Mouse (Mus musculus): ENCODE results near the gene Hamp2. TPM values are rescaled to one million over a fixed set of nuclear protein-coding genes. Genes with fewer than 3 reads are reported as not detected.
A peak's percentile ranks its signal among the peaks of the same experiment; 100 is the strongest.

The Hamp2 gene
- polyA plus RNA-seq, 1 experiment from 2014 or later: not detected

DNA sequence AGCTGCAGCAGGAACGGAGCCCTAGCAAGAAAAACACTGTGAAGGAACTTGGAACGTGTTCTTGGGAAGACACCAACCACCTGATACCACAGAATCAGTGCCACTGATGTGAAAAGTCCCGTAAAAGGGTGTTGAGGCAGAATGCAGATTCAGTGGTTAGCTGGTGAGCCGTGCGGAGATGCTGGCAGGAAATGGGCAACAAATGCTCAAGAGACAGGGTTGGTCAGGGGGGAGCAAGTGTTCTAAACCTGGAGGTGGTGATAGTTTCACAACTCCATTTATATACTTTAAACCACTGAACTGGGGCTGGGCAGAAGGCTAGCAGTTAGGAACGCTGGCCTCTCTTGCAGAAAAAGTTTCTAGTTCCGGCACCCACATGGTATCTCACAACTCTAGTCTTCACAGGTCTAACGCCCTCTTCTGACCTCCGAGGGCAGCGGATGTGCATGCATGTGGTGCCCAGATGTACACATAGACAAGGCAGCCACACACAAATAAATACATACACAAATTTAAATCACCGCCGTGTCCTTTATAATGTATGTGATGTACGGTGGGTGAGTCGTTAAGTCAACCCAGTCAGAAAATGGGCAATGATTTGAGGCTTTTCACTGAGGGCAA lies 36.8 kb downstream of the Hamp2 start:
- 83% methylated on average over 14 of the region's 14 CpGs for WGBS
- Histone ChIP-seq H3K27ac (replicated peaks) (no peak overlapping the region), H3K4me1 (no peaks in the 10 kb centered on the region), H3K36me3 (no peaks in the 10 kb centered on the region), H3K4me2 (no peak overlapping the region), H3K4me3 (replicated peaks) (no peak overlapping the region), H3K9me3 (replicated peaks) (no peaks in the 10 kb centered on the region), H3K27me3 (replicated peaks) (no peaks in the 10 kb centered on the region), H3K9ac (replicated peaks) (no peak overlapping the region)
- ATAC-seq (ENCODE audit: low FRiP score): no peak

DNA sequence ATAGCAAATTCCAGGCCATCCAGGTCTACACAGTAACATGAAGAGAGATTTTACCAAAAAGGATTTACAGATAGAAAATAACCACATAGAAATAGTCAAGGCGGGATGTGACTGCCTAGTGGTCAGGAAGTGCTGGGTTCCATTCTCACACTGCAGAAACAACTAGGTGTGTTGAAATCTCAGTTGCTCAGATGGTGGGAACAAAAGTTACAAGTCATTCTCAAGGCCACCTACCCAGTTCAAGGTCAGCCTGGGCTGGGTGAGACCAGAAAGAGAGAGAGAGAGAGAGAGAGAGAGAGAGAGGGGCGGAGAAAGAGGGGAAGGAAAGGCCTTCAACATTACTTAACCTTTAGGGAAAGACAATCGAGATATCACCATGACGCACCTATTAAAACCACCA lies 37.6 kb downstream of the Hamp2 start:
- H3K36me3 ChIP-seq: no peaks in the 10 kb centered on the region
- no peak for ATAC-seq (ENCODE audit: low FRiP score)

DNA sequence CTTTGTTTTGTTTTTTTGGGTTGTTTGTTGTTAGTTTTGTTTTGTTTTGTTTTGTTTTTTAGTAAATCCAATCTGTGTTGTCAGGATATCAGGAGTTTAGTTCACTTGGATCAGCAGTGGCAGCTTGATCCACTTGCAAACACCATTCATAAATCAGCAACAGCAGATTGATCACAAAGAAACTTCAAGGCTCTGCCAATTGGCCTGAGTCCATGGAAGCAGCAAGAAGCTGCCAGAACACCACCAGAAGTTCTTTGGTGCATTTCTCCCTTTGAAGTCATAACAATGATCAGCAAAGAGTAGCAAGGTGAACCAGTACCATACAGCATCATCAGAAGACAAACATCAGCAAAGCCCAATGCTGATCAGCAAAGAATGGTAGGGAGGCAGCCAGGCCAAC lies 40.4 kb downstream of the Hamp2 start:
- Histone ChIP-seq H3K4me3 (replicated peaks) (no peak overlapping the region), H3K9me3 (replicated peaks) (no peaks in the 10 kb centered on the region), H3K36me3 (no peaks in the 10 kb centered on the region), H3K4me2 (no peak overlapping the region), H3K4me1 (no peaks in the 10 kb centered on the region), H3K9ac (replicated peaks) (no peak overlapping the region), H3K27ac (replicated peaks) (no peak overlapping the region), H3K27me3 (replicated peaks) (no peaks in the 10 kb centered on the region)
- no peak for ATAC-seq (ENCODE audit: low FRiP score)

More for the DNA sequence above, 37.6 kb downstream of the Hamp2 start:
- Histone ChIP-seq H3K4me2 (no peak overlapping the region), H3K27me3 (replicated peaks) (no peaks in the 10 kb centered on the region), H3K27ac (replicated peaks) (no peak overlapping the region), H3K4me3 (replicated peaks) (no peak overlapping the region), H3K9ac (replicated peaks) (no peak overlapping the region), H3K9me3 (replicated peaks) (no peaks in the 10 kb centered on the region), H3K4me1 (no peaks in the 10 kb centered on the region)
- WGBS: 86% methylated on average over 4 of the region's 4 CpGs

DNA sequence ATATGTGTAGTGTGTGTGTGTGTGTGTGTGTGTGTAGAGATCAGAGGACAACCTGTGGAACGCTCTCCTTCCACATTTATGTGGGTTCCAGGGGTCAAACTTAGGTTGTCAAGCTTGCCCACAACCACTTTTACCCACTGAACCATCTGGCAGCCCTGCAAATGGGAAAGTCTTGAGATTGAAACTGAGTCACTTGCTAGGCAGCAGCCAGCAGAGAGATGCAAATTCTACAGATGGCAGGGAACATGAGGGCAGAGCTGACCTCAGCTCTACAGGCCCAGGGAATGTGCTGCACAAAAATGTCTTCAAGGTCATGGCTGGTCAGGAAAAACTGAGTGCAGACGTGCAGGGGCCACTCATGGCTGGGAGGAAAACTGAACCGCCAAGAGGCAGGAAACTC lies 43.1 kb downstream of the Hamp2 start:
- Histone ChIP-seq H3K27me3 (replicated peaks) (no peaks in the 10 kb centered on the region), H3K9ac (replicated peaks) (no peak overlapping the region), H3K27ac (replicated peaks) (no peak overlapping the region), H3K4me3 (replicated peaks) (no peak overlapping the region), H3K4me1 (no peaks in the 10 kb centered on the region), H3K36me3 (no peaks in the 10 kb centered on the region), H3K4me2 (no peak overlapping the region), H3K9me3 (replicated peaks) (no peaks in the 10 kb centered on the region)
- ATAC-seq (ENCODE audit: low FRiP score): no peak
- 87% methylated on average over 3 of the region's 3 CpGs for WGBS

DNA sequence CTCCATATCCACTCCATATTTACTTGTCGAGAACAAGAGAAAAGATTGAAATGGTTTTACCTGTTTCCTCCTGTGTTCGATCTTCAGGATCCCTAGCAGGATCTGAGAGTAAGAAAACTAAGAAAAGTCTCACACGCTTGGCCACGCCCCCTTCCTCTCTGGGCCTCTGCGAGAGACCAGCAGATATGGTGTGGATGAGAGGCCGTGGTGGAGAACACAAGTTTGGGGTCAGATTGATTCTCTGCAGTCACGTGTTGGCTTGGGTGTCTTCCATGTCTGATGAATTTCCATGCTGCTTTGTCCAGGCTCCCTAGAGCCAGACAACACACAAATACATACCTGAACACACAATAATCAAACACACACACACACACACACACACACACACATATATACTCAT lies 44.3 kb downstream of the Hamp2 start, which contains the start of gene Cd22:
TSS of gene Cd22 (minus strand) at position 167 of the 400 bp plus-strand sequence.
- H3K4me1 ChIP-seq: no peaks in the 10 kb centered on the region
- H3K27ac ChIP-seq (replicated peaks): no peak within 1 kb of the TSS
- H3K4me3 ChIP-seq (replicated peaks): no peak within 1 kb of the TSS
- no peak within 1 kb of the TSS for H3K9ac ChIP-seq (replicated peaks)
- no peak within 1 kb of the TSS for H3K4me2 ChIP-seq
- H3K9me3 ChIP-seq (replicated peaks): no peaks in the 10 kb centered on the region
- no peaks in the 10 kb centered on the region for H3K27me3 ChIP-seq (replicated peaks)
- no peaks in the 10 kb centered on the region for H3K36me3 ChIP-seq
- ATAC-seq (ENCODE audit: low FRiP score): no peak
- WGBS: 80% methylated on average over 7 of the region's 7 CpGs

DNA sequence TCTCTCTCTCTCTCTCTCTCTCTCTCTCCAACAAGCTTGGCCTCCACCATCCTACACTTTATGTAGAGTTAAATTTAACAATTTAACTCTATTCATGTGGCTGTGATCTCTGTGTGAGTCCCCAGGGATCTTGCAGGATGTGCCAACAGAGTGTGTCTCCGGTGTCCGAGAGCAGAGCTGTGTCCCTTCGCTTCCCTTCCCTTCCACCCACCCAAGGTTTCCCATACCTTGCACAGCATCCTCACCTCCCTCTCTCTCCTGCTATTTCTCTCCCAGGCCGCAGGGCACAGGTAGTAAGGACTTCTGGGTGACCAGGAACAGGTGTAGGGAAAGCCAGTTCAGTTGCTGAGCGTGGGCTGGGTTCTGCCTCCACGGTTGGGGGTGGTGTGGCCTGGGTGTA lies 45.5 kb downstream of the Hamp2 start:
- no peak overlapping the region for H3K9ac ChIP-seq (replicated peaks)
- 79% methylated on average over 6 of the region's 6 CpGs for WGBS
- H3K9me3 ChIP-seq (replicated peaks): no peaks in the 10 kb centered on the region
- no peak for ATAC-seq (ENCODE audit: low FRiP score)
- no peaks in the 10 kb centered on the region for H3K27me3 ChIP-seq (replicated peaks)
- H3K4me3 ChIP-seq (replicated peaks): no peak overlapping the region
- no peak overlapping the region for H3K27ac ChIP-seq (replicated peaks)
- no peaks in the 10 kb centered on the region for H3K36me3 ChIP-seq
- no peak overlapping the region for H3K4me2 ChIP-seq
- no peaks in the 10 kb centered on the region for H3K4me1 ChIP-seq

DNA sequence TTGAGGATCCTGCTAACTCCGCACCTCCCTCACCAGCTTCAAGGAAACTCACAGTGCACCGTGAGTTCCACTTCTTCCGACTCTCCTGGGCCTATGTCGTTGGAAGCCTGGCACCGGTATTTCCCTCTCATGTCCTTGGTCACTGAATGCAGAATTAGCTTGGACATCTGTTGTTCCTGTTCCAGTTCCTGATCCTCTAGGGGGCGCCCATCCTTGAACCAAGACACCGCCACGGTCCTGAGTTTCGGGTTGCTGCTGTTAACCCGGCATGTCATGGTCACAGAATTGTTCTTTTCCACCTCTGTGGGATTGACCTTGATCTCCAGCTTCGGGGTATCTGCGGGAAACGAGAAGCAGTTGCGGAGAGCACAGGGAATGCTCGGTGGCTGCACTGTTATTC lies 51.4 kb downstream of the Hamp2 start:
- 25% methylated on average over 15 of the region's 15 CpGs for WGBS
- peak overlapping the region; percentile 46 for H3K4me2 ChIP-seq
- H3K27me3 ChIP-seq (replicated peaks): no peaks in the 10 kb centered on the region; the same call in 1 of the 2 replicates
- H3K27ac ChIP-seq (replicated peaks): no peak overlapping the region
- no peak overlapping the region for H3K9ac ChIP-seq (replicated peaks)
- ATAC-seq (ENCODE audit: low FRiP score): no peak
- no peak overlapping the region for H3K4me3 ChIP-seq (replicated peaks)
- H3K36me3 ChIP-seq: no peaks in the 10 kb centered on the region
- H3K4me1 ChIP-seq: no peaks in the 10 kb centered on the region; the same call in 1 of the 2 replicates
- H3K9me3 ChIP-seq (replicated peaks): no peaks in the 10 kb centered on the region

Other genes starting within 250 kb of the Hamp2 start
- gene 2200002J24Rik, start 225.8 kb downstream of the Hamp2 start, polyA plus RNA-seq (2015; fragmentation: Nextera tagmentation; extraction: Ambion mirVana): 0.34 TPM in 1 of 2 replicates, not detected in the other
- gene Atp4a, start 212.5 kb downstream of the Hamp2 start, polyA plus RNA-seq (2015; fragmentation: Nextera tagmentation; extraction: Ambion mirVana): 2.8 and 3.2 TPM in 2 replicates
- 284 and 304 TPM in 2 replicates for gene Tmem147, start 195.1 kb downstream of the Hamp2 start, polyA plus RNA-seq (2015; fragmentation: Nextera tagmentation; extraction: Ambion mirVana)
- 0.73 and 1.0 TPM in 2 replicates for gene Gapdhs, start 181.0 kb downstream of the Hamp2 start, polyA plus RNA-seq (2015; fragmentation: Nextera tagmentation; extraction: Ambion mirVana)
- 1.6 and 2.0 TPM in 2 replicates for gene Sbsn, start 173.2 kb downstream of the Hamp2 start, polyA plus RNA-seq (2015; fragmentation: Nextera tagmentation; extraction: Ambion mirVana)
- 3.7 and 6.2 TPM in 2 replicates for gene Dmkn, start 160.9 kb downstream of the Hamp2 start, polyA plus RNA-seq (2015; fragmentation: Nextera tagmentation; extraction: Ambion mirVana)
- 2.4 and 10.4 TPM in 2 replicates for gene Krtdap, start 136.8 kb downstream of the Hamp2 start, polyA plus RNA-seq (2015; fragmentation: Nextera tagmentation; extraction: Ambion mirVana)
- gene Ffar2, start 100.9 kb downstream of the Hamp2 start, polyA plus RNA-seq (2015; fragmentation: Nextera tagmentation; extraction: Ambion mirVana): 0.15 and 1.1 TPM in 2 replicates
- 0.14 TPM in 1 of 2 replicates, not detected in the other for gene Ffar3, start 68.5 kb downstream of the Hamp2 start, polyA plus RNA-seq (2015; fragmentation: Nextera tagmentation; extraction: Ambion mirVana)
- gene Ffar1, start 63.1 kb downstream of the Hamp2 start, polyA plus RNA-seq (2015; fragmentation: Nextera tagmentation; extraction: Ambion mirVana): not detected in 2 replicates
- gene Cd22, start 44.3 kb downstream of the Hamp2 start, polyA plus RNA-seq (2015; fragmentation: Nextera tagmentation; extraction: Ambion mirVana): 0.10 and 0.11 TPM in 2 replicates
- 4.7 and 4.8 TPM in 2 replicates for gene Mag, start 9.8 kb downstream of the Hamp2 start, polyA plus RNA-seq (2015; fragmentation: Nextera tagmentation; extraction: Ambion mirVana)
- gene Hamp, start 19.4 kb upstream of the Hamp2 start, polyA plus RNA-seq (2015; fragmentation: Nextera tagmentation; extraction: Ambion mirVana): not detected in 2 replicates
- gene Usf2, start 32.1 kb upstream of the Hamp2 start, polyA plus RNA-seq (2015; fragmentation: Nextera tagmentation; extraction: Ambion mirVana): 27.7 and 36.0 TPM in 2 replicates
- gene Lsr, start 48.8 kb upstream of the Hamp2 start, polyA plus RNA-seq (2015; fragmentation: Nextera tagmentation; extraction: Ambion mirVana): 19.2 and 37.4 TPM in 2 replicates
- 0.20 and 1.4 TPM in 2 replicates for gene Fam187b, start 49.1 kb upstream of the Hamp2 start, polyA plus RNA-seq (2015; fragmentation: Nextera tagmentation; extraction: Ambion mirVana)
- 22.2 and 27.8 TPM in 2 replicates for gene Fxyd5, start 117.8 kb upstream of the Hamp2 start, polyA plus RNA-seq (2015; fragmentation: Nextera tagmentation; extraction: Ambion mirVana)
- 357 and 417 TPM in 2 replicates for gene Fxyd7, start 126.8 kb upstream of the Hamp2 start, polyA plus RNA-seq (2015; fragmentation: Nextera tagmentation; extraction: Ambion mirVana)
- gene Fxyd1, start 132.5 kb upstream of the Hamp2 start, polyA plus RNA-seq (2015; fragmentation: Nextera tagmentation; extraction: Ambion mirVana): 26.8 and 36.9 TPM in 2 replicates
- 1.3 and 1.7 TPM in 2 replicates for gene Lgi4, start 134.7 kb upstream of the Hamp2 start, polyA plus RNA-seq (2015; fragmentation: Nextera tagmentation; extraction: Ambion mirVana)
- gene Fxyd3, start 152.0 kb upstream of the Hamp2 start, polyA plus RNA-seq (2015; fragmentation: Nextera tagmentation; extraction: Ambion mirVana): 0.79 and 14.6 TPM in 2 replicates
- 0.50 and 4.0 TPM in 2 replicates for gene Hpn, start 190.6 kb upstream of the Hamp2 start, polyA plus RNA-seq (2015; fragmentation: Nextera tagmentation; extraction: Ambion mirVana)
- gene Scn1b, start 202.3 kb upstream of the Hamp2 start, polyA plus RNA-seq (2015; fragmentation: Nextera tagmentation; extraction: Ambion mirVana): 21.1 and 24.8 TPM in 2 replicates
- 174 and 212 TPM in 2 replicates for gene Gramd1a, start 231.2 kb upstream of the Hamp2 start, polyA plus RNA-seq (2015; fragmentation: Nextera tagmentation; extraction: Ambion mirVana)